Mouse (Mus musculus) liver, embryonic 11.5 days (tissue): ENCODE measurements around the gene Gprasp1. TPM values are rescaled to one million over a fixed set of nuclear protein-coding genes. Genes with fewer than 3 reads are reported as not detected.

Source experiments
- ATAC-seq: fragments of 200-750 bp; cut with Nextera tagmentation; replicated peaks from 2 replicates; pipeline ENCODE4 v1.8.0; 2017; ENCODE audit warnings: moderate number of reproducible peaks, mild to moderate bottlenecking, moderate TSS enrichment, moderate library complexity; ENCODE audit not compliant: low FRiP score
- DNase-seq: peaks from one replicate; pipeline ENCODE4 v3.0.0-alpha.2; 2017; ENCODE audit warnings: low spot score
- H3K27ac ChIP-seq: fragments of 300-500 bp; sonication (generic); 2 replicates; pipeline ENCODE4 v1.5.1; 2014; ENCODE audit warnings: mild to moderate bottlenecking, low read depth, low read length, control low read depth
- H3K27me3 ChIP-seq: fragments of 300-500 bp; sonication (generic); replicated peaks from 2 replicates; pipeline ENCODE4 v1.6.1; 2014; ENCODE audit warnings: low read length, mixed read lengths; ENCODE audit not compliant: control insufficient read depth, insufficient read depth
- H3K36me3 ChIP-seq: fragments of 300-500 bp; sonication (generic); 2 replicates; pipeline ENCODE4 v1.6.1; 2014; ENCODE audit warnings: mild to moderate bottlenecking, low read length, moderate library complexity, mixed read lengths; ENCODE audit not compliant: control insufficient read depth, insufficient read depth
- H3K4me1 ChIP-seq: fragments of 300-500 bp; sonication (generic); replicated peaks from 2 replicates; pipeline ENCODE4 v1.6.1; 2014; ENCODE audit warnings: low read length, mixed read lengths; ENCODE audit not compliant: control insufficient read depth, insufficient read depth
- H3K4me2 ChIP-seq: fragments of 300-500 bp; sonication (generic); 2 replicates; pipeline ENCODE4 v1.6.1; 2014; ENCODE audit warnings: mild to moderate bottlenecking, control low read depth, moderate library complexity
- H3K4me3 ChIP-seq: fragments of 300-500 bp; sonication (generic); 2 replicates; pipeline ENCODE4 v1.5.1; 2014; ENCODE audit warnings: low read depth, low read length, control low read depth
- H3K9ac ChIP-seq: fragments of 300-500 bp; sonication (generic); 2 replicates; pipeline ENCODE4 v1.6.1; 2014; ENCODE audit warnings: low read depth, low read length, control low read depth
- H3K9me3 ChIP-seq: fragments of 300-500 bp; sonication (generic); 2 replicates; pipeline ENCODE4 v1.6.1; 2016; ENCODE audit warnings: low read length, inconsistent platforms, mixed read lengths; ENCODE audit not compliant: control insufficient read depth
- WGBS: fragments of 180-500 bp; shearing (Covaris S2); extraction: QIAGEN DNeasy Blood & Tissue Kit; methylation state at CpG from one replicate; pipeline ENCODE4 v1.1.7; 2014; 5-methylcytosine and 5-hydroxymethylcytosine counted together
- polyA plus RNA-seq: library from polyadenylated mRNA; unstranded; fragments of >200 nt; fragmentation: Nextera tagmentation; extraction: Ambion mirVana; gene quantifications from 2 replicates; pipeline ENCODE4 v1.2.1, GENCODE M21; 2014

The Gprasp1 gene
- 24.2 and 28.5 TPM in 2 replicates for polyA plus RNA-seq

DNA sequence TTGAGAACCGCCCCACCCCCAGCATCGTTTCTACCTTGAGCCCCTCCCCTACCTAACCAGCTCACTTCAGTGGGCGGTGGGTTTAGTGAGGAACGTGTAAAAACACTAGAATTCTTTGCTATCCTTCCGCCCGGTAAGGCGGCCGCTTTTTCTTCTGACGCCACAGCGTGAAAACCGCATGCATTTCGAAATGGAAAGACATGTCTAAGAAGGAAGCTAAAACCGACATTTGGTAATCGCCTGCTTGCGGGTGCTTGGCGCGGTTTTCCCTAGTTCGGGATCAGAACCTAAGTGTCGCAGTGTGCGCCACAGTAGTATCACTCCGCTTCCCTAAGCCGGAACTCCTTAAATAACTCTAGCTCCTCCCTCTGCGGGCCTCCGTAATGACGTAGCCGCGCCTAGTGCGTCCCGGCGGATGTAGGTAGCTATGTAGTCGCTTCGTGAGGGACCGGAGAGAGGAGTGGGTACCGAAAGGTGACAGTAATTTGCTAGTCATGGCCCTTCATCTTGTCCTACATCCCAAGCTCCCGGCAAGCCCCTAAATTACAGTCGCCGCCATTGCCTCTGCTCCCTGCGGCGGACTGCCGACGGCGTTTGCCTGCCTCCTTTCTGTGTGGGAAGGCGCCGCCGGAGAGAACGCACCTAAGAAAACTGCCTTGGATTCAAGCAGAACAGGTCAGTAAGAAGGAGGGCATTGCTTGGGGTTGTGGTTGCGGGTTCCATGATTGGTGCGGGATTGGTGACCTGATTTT lies at the start of gene Gprasp1, which contains the start of gene Armcx5:
TSS of gene Gprasp1 (plus strand) at position 430 of the 752 bp plus-strand sequence.
TSS of gene Armcx5 (plus strand) at position 430 of the 752 bp plus-strand sequence.
- Histone ChIP-seq H3K9me3 (no peaks in the 10 kb centered on the region), H3K4me3 (peak within 1 kb of the TSS; percentile 61), H3K27ac (no peak within 1 kb of the TSS), H3K4me1 (no peaks in the 10 kb centered on the region), H3K9ac (peak within 1 kb of the TSS; percentile 60), H3K4me2 (peak within 1 kb of the TSS; percentile 66), H3K36me3 (no peaks in the 10 kb centered on the region), H3K27me3 (no peaks in the 10 kb centered on the region)
- 17% methylated on average over 48 of the region's 48 CpGs for WGBS
- DNase-seq = peak; percentile 74
- peak; percentile 97 for ATAC-seq

DNA sequence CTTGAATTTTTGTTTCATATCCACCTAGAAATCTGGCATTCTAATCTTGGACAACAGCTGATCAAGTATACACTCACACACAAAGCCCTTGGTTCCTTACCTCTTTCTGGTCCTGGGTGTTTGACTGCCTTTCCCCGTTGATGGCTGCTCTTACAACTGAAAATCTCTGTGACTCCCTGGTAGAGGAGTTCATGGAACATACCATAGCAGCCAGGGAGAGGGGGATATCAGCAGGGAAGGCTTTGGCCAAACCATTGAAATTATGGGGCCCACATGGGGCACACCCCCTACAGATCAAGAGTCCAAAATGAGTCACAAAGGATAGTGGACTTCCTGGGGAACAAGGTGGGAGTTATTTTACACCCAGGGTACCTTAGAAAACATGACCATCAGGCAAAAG lies 48.9 kb upstream of the Gprasp1 start, which contains the start of gene Tcp11x2:
TSS of gene Tcp11x2 (minus strand) at position 158 of the 400 bp plus-strand sequence.
- Histone ChIP-seq H3K4me1 (no peaks in the 10 kb centered on the region), H3K9me3 (no peaks in the 10 kb centered on the region), H3K27me3 (peaks cover 3% of the 10 kb centered on the region; the same call in 1 of the 2 replicates), H3K4me2 (no peak within 1 kb of the TSS), H3K27ac (no peak within 1 kb of the TSS), H3K36me3 (no peaks in the 10 kb centered on the region), H3K9ac (no peak within 1 kb of the TSS), H3K4me3 (no peak within 1 kb of the TSS)
- no peak for ATAC-seq
- no peak for DNase-seq
- 55% methylated on average over 1 of the region's 1 CpGs for WGBS

DNA sequence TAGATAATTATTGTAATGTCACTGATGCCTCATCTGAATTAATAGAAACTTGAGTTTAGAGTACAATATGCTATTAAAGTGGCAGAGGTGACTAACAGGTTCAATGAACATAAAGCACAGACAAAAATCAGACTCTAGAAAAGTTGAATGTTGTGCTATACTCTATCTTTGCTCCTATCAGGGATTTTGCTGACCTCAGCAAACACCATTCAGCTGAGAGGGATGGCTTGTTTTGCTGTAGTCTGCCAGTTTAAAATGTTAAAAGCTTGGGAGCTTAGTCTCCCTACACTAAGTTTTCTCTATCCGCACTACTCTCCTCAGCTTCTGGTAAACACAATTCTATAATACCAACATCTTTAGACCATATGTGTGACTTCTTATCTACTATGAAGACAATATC lies 39.4 kb upstream of the Gprasp1 start:
- H3K4me1 ChIP-seq = no peaks in the 10 kb centered on the region
- DNase-seq = no peak
- no peaks in the 10 kb centered on the region for H3K27me3 ChIP-seq
- H3K4me3 ChIP-seq = no peak overlapping the region
- WGBS = 76% methylated on average over 1 of the region's 1 CpGs
- no peak overlapping the region for H3K9ac ChIP-seq
- no peak overlapping the region for H3K4me2 ChIP-seq
- ATAC-seq = no peak
- no peaks in the 10 kb centered on the region for H3K9me3 ChIP-seq
- no peaks in the 10 kb centered on the region for H3K36me3 ChIP-seq
- H3K27ac ChIP-seq = no peak overlapping the region

DNA sequence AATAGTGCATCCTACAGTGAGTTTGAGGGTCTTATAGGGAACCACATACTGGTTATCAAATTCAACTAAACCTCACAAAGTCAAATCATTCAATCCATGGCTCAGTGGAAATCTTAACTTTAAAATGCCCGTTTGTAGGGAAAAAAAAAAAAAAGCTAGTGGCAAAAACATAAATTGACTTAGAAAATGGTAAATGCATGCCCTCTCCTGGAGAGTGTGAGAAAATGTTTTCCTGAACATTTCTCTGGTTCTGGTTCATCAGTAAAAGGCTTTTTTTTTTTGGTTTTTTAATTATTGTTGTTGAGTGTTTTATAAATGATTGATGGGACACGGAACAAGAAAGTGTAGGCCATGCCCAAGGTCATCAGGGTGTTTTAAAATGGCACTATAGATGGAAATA lies 38.2 kb upstream of the Gprasp1 start:
- H3K9ac ChIP-seq = no peak overlapping the region
- 37% methylated on average over 2 of the region's 2 CpGs for WGBS
- no peak for DNase-seq

DNA sequence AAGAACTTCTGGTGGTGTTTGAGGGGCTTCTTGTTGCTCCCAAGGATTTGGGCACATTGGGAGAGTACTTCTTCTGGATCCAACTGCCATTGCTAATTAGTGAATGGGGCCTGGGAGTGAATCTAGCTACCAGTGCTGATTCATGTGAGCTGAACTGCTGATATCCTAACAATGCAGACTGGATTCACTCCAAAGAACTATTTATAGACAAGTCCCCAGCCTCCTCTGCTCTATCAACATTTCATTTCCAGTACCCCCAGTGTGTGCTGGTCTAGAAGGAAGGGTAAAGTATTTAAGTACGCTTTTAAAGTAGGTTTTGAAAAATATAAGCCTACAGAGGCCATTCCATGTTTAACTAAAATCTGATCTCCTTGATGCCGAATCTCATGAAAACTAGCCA lies 29.7 kb upstream of the Gprasp1 start:
- Histone ChIP-seq H3K27ac (no peak overlapping the region), H3K36me3 (no peaks in the 10 kb centered on the region), H3K9ac (no peak overlapping the region), H3K4me2 (no peak overlapping the region), H3K9me3 (no peaks in the 10 kb centered on the region), H3K4me3 (no peak overlapping the region), H3K27me3 (no peaks in the 10 kb centered on the region; the same call in 1 of the 2 replicates), H3K4me1 (no peaks in the 10 kb centered on the region)
- DNase-seq (no peak), ATAC-seq (no peak)
- 78% methylated on average over 2 of the region's 2 CpGs for WGBS

More for the DNA sequence above, 38.2 kb upstream of the Gprasp1 start:
- ATAC-seq = no peak
- Histone ChIP-seq H3K4me2 (no peak overlapping the region), H3K27me3 (no peaks in the 10 kb centered on the region), H3K36me3 (no peaks in the 10 kb centered on the region), H3K27ac (no peak overlapping the region), H3K4me3 (no peak overlapping the region), H3K9me3 (no peaks in the 10 kb centered on the region), H3K4me1 (no peaks in the 10 kb centered on the region)

DNA sequence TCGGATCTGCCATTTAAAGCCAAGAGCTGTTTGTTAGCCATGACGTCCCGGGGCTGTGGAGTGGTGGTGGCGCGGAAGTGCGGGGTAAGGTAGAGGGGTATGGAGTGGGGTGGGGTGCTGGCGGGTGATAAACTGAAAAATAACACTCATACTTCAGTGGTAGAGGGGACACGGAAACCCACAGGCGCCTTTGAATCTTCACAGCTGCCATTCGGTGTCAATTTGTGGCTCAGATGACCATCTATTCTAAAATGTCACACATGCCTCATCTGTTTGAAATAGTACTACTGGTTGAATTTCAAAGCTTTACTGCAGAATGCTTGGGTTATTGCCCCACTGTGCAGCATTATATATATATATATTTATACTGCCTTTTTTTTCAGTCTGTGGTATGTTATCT lies 17.4 kb upstream of the Gprasp1 start, which contains the start of gene Tmsb15a:
TSS of gene Tmsb15a (minus strand) at position 101 of the 400 bp plus-strand sequence.
- no peak for ATAC-seq
- Histone ChIP-seq H3K27me3 (peaks cover 2% of the 10 kb centered on the region), H3K9me3 (no peaks in the 10 kb centered on the region), H3K9ac (no peak within 1 kb of the TSS), H3K4me3 (no peak within 1 kb of the TSS), H3K4me2 (no peak within 1 kb of the TSS), H3K4me1 (no peaks in the 10 kb centered on the region), H3K27ac (no peak within 1 kb of the TSS), H3K36me3 (no peaks in the 10 kb centered on the region)
- DNase-seq = no peak
- WGBS = 80% methylated on average over 10 of the region's 10 CpGs

DNA sequence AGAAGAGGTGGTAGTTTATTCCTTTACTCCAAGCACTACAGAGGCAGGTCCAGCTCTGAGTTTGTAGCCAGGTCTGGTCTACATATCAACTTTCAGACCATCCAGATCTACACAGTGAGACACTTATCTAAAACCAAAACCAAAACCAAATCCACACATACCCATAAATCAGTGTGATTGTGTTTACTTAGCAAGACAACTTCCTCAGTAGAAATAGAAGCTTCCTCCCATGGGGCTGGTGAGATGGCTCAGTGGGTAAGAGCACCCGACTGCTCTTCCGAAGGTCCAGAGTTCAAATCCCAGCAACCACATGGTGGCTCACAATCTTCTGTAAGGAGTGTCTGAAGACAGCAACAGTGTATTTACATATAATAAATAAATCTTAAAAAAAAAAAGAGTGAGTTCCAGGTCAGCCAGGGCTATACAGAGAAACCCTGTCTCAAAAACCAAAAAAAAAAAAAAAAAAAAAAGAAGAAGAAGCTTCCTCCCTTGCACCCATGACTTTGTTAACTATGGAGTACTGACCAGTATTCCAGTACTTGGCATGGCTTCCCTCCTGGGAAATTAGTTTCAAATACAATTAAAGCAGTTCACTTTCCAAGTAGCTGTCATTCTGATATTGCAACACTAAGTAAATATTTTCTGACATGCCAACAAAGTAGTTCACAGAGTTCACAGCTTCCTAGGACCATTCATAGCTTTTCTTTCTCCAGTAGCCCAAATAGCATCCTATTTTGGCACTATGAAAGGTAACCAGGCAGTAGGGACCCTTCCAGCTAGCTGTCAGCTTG lies 3.6 kb upstream of the Gprasp1 start:
- 91% methylated on average over 2 of the region's 2 CpGs for WGBS
- no peak overlapping the region for H3K27ac ChIP-seq
- DNase-seq = no peak
- H3K4me2 ChIP-seq = no peak overlapping the region
- no peaks in the 10 kb centered on the region; the same call in 1 of the 2 replicates for H3K27me3 ChIP-seq
- no peaks in the 10 kb centered on the region for H3K4me1 ChIP-seq
- ATAC-seq = no peak
- H3K4me3 ChIP-seq = no peak overlapping the region
- no peaks in the 10 kb centered on the region for H3K9me3 ChIP-seq
- no peaks in the 10 kb centered on the region for H3K36me3 ChIP-seq
- no peak overlapping the region for H3K9ac ChIP-seq

DNA sequence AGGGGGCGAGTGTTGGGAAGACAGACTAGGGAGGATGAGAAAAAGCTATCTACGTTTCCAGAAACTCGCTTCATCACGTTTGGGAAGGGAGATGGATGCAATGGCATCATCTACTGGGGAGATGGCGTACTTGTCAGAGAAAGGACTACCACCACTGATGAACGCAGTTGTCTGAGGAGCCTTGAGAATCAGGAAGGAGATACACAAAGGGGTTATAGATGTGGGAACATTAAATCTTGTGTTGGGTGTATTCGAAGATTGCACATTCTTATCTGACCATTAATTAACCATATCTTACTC lies 473 bp downstream of the Gprasp1 start:
- no peaks in the 10 kb centered on the region for H3K4me1 ChIP-seq
- ATAC-seq = no peak

More for the DNA sequence above, 473 bp downstream of the Gprasp1 start:
- Histone ChIP-seq H3K9me3 (no peaks in the 10 kb centered on the region), H3K27me3 (no peaks in the 10 kb centered on the region), H3K9ac (peak overlapping the region; percentile 53), H3K4me3 (peak overlapping the region; percentile 61), H3K4me2 (peak overlapping the region; percentile 66), H3K36me3 (no peaks in the 10 kb centered on the region), H3K27ac (no peak overlapping the region)
- DNase-seq = no peak
- 7% methylated on average over 7 of the region's 7 CpGs for WGBS
